Mouse (Mus musculus) limb, embryonic 11.5 days (tissue): ENCODE measurements at regions not wholly inside any gene's neighbourhood (a gene's known extent, or its start where the extent isn't known, plus 50 kb on each side); places are given as distances from the start of the nearest gene placed in this dataset.

Experiments
- ATAC-seq: fragments of 200-750 bp; cut with Nextera tagmentation; 2 replicates; pipeline ENCODE4 v1.8.0; 2017; ENCODE audit warnings: low read depth; ENCODE audit not compliant: insufficient number of reproducible peaks, low FRiP score, low TSS enrichment
- DNase-seq: peaks from one replicate; pipeline ENCODE4 v3.0.0-alpha.2; 2015; ENCODE audit warnings: low spot score
- H3K27ac ChIP-seq: fragments of 300-500 bp; sonication (generic); replicated peaks from 2 replicates; pipeline ENCODE4 v1.5.1; 2014; ENCODE audit warnings: low read depth, mild to moderate bottlenecking, low read length
- H3K27me3 ChIP-seq: fragments of 300-500 bp; sonication (generic); 2 replicates; pipeline ENCODE4 v1.6.1; 2014; ENCODE audit warnings: mild to moderate bottlenecking, low read length, mixed read lengths; ENCODE audit not compliant: control insufficient read depth, insufficient read depth
- H3K36me3 ChIP-seq: fragments of 300-500 bp; sonication (generic); 2 replicates; pipeline ENCODE4 v1.6.1; 2014; ENCODE audit warnings: mild to moderate bottlenecking, low read length, moderate library complexity, mixed read lengths; ENCODE audit not compliant: control insufficient read depth, insufficient read depth
- H3K4me1 ChIP-seq: fragments of 300-500 bp; sonication (generic); 2 replicates; pipeline ENCODE4 v1.6.1; 2014; ENCODE audit warnings: low read length, mixed read lengths; ENCODE audit not compliant: control insufficient read depth, insufficient read depth
- H3K4me2 ChIP-seq: fragments of 300-500 bp; sonication (generic); 2 replicates; pipeline ENCODE4 v1.6.1; 2014; ENCODE audit warnings: low read depth, mild to moderate bottlenecking, moderate library complexity; ENCODE audit not compliant: severe bottlenecking
- H3K4me3 ChIP-seq: fragments of 300-500 bp; sonication (generic); 2 replicates; pipeline ENCODE4 v1.5.1; 2014; ENCODE audit warnings: low read depth, low read length
- H3K9ac ChIP-seq: fragments of 300-500 bp; sonication (generic); 2 replicates; pipeline ENCODE4 v1.6.1; 2014; ENCODE audit warnings: mild to moderate bottlenecking, low read length
- H3K9me3 ChIP-seq: fragments of 300-500 bp; sonication (generic); 2 replicates; pipeline ENCODE4 v1.6.1; 2016; ENCODE audit warnings: low read length; ENCODE audit not compliant: control insufficient read depth
- WGBS: fragments of 180-500 bp; shearing (Covaris S2); extraction: QIAGEN DNeasy Blood & Tissue Kit; methylation state at CpG from one replicate; pipeline ENCODE4 v1.1.7; 2014; 5-methylcytosine and 5-hydroxymethylcytosine counted together

- Histone ChIP-seq H3K4me1 (no peaks in the 10 kb centered on the region), H3K4me2 (no peak overlapping the region), H3K27me3 (no peaks in the 10 kb centered on the region), H3K36me3 (no peaks in the 10 kb centered on the region), H3K27ac (no peak overlapping the region), H3K9ac (no peak overlapping the region), H3K4me3 (no peak overlapping the region), H3K9me3 (no peaks in the 10 kb centered on the region)
- 79% methylated on average over 13 of the region's 13 CpGs for WGBS
- ATAC-seq (no peak), DNase-seq (peak; percentile 21)
Observed at GRCm38 (mm10) chr4:37034200-37034599, 82.7 kb upstream of the Lingo2 start.
